Mouse (Mus musculus) testis, adult 2 months (tissue): Measurements from ENCODE around the gene Mtm1.

Source experiments
- CTCF ChIP-seq: fragments of 200-500 bp; IDR thresholded peaks from 2 replicates; pipeline ENCODE4 v1.5.1; 2012; ENCODE audit warnings: low read depth, mild to moderate bottlenecking, inconsistent platforms, low read length, moderate library complexity; ENCODE audit not compliant: control insufficient read depth, insufficient read depth, insufficient replicate concordance
- POLR2A ChIP-seq: fragments of 200-500 bp; IDR thresholded peaks from 2 replicates; pipeline ENCODE4 v1.6.1; 2012; ENCODE audit warnings: low read depth, mild to moderate bottlenecking, inconsistent platforms, low read length, moderate library complexity; ENCODE audit not compliant: control insufficient read depth

DNA sequence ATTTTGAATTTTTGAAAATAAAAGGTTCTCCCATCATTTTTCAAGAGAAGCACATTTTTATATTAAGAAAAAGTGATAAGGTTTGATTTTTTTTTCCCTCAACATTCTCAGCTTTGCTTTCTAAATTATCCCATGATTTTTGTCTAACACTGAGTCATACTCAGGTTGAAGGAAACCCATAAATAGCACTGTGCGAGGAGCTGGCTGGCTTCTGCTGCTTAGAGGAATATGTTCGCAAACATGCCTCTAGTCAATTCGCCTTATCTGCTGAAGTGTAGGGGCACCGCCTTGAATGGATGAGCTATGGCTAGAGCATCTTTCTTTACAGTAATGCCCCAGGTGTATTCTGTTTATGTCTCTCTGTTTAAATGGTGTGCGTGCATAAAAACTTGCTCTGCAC lies 103.8 kb downstream of the Mtm1 start:
- TF ChIP-seq CTCF (no peak), POLR2A (no peak)
